Mouse (Mus musculus) liver, adult 2 months (tissue): ENCODE measurements at regions not wholly inside any gene's neighbourhood (a gene's known extent, or its start where the extent isn't known, plus 50 kb on each side); places are given as distances from the start of the nearest gene placed in this dataset.

ENCODE experiments used
- CTCF ChIP-seq: fragments of 200-500 bp; IDR thresholded peaks from 2 replicates; pipeline ENCODE4 v1.5.1; 2011; ENCODE audit warnings: low read depth, low read length, control low read depth
- POLR2A ChIP-seq: fragments of 200-500 bp; IDR thresholded peaks from 2 replicates; pipeline ENCODE4 v1.6.1; 2011; ENCODE audit warnings: low read length, control low read depth; ENCODE audit not compliant: insufficient read depth; ENCODE audit errors: extremely low read depth

DNA sequence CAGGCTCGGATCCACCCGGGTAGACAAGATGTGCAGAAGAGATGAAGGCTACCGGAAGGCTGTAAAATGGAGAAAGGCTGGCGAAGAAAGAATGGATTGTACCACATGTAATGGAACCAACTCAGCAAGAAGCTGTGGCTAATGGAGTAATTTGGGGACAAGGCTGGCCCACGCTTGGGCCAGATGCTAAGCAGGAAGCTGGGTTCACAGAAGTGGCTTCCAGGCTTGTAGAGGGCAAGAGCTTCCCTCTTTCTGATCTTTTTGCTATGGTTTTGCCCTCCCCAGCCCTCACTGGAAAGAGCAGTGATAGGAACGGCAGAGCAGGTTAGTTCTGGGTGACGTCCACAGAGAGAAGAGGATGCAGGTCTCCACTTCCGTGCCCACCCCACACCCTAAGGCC lies 117.7 kb upstream of the Egr2 start:
- TF ChIP-seq POLR2A (no peak), CTCF (no peak)
